In genomic region chr5:19400738-19401408, GRCm38 (mm10) we compare ENCODE assay signal across 8 mouse cellular contexts.
DNase-seq lines count a peak whose midpoint lies in the region; ATAC-seq and TF ChIP-seq lines count a peak whose summit lies in the region.

No protein-coding gene starts in this region.

- TF ChIP-seq POLR2A in thymus, adult 2 months (IDR thresholded peaks at IDR 0.05; ENCODE audit: control insufficient read depth, extremely low read depth, insufficient read depth, low read length, poor library complexity): no peak
- TF ChIP-seq POLR2A in myocyte (IDR thresholded peaks at IDR 0.05; ENCODE audit: insufficient read length, low read depth): no peak

- H3K4me3 ChIP-seq in thymus, adult 2 months (ENCODE audit: control insufficient read depth, insufficient read depth, low read length): no peak overlapping the region
- no peak overlapping the region for H3K4me3 ChIP-seq in forebrain, embryonic 14.5 days (ENCODE audit: low read depth, low read length)
- H3K4me3 ChIP-seq in myocyte: no peak overlapping the region

- DNase-seq in heart, postnatal 10 days: peak; percentile 8 to 22
- DNase-seq in heart, adult 9 months (ENCODE audit: low spot score in 2 of 2): no peak
- peak; percentile 3 for DNase-seq in thymus, postnatal 0 days (ENCODE audit: low spot score)
- no peak for DNase-seq in thymus, adult 2 months
- peak; percentile 69 for DNase-seq in forebrain, embryonic 14.5 days (ENCODE audit: low spot score)

- no peaks in the 10 kb centered on the region for H3K36me3 ChIP-seq in thymus, adult 2 months (ENCODE audit: control insufficient read depth, insufficient read depth, low read length)
- H3K36me3 ChIP-seq in forebrain, embryonic 14.5 days (ENCODE audit: control insufficient read depth, insufficient read depth, low read length): no peaks in the 10 kb centered on the region
- H3K36me3 ChIP-seq in myocyte (ENCODE audit: control insufficient read depth, insufficient read depth): no peaks in the 10 kb centered on the region

- no peaks in the 10 kb centered on the region for H3K79me2 ChIP-seq in myocyte (ENCODE audit: control insufficient read depth, insufficient read depth)

- no peak overlapping the region for H3K4me2 ChIP-seq in forebrain, embryonic 14.5 days (ENCODE audit: low read length)
- H3K4me2 ChIP-seq in myocyte (ENCODE audit: low read depth): no peak overlapping the region

- H3K27me3 ChIP-seq in thymus, adult 2 months (ENCODE audit: control insufficient read depth, insufficient read depth, low read length): no peaks in the 10 kb centered on the region
- H3K27me3 ChIP-seq in forebrain, embryonic 14.5 days (replicated peaks; ENCODE audit: control insufficient read depth, insufficient read depth, low read length): no peaks in the 10 kb centered on the region
- H3K27me3 ChIP-seq in myocyte (ENCODE audit: control insufficient read depth, insufficient read depth, insufficient read length): no peaks in the 10 kb centered on the region

- H3K27ac ChIP-seq in thymus, adult 2 months (ENCODE audit: control insufficient read depth, insufficient read depth, low read length): no peak overlapping the region
- no peak overlapping the region for H3K27ac ChIP-seq in forebrain, embryonic 14.5 days (ENCODE audit: low read depth, low read length)

- no peaks in the 10 kb centered on the region for H3K9me3 ChIP-seq in forebrain, embryonic 14.5 days (replicated peaks; ENCODE audit: control insufficient read depth, low read length)

- ATAC-seq in forebrain, embryonic 14.5 days: peak; percentile 86
- ATAC-seq in monocyte, adult 5-6 weeks (replicated peaks; ENCODE audit: insufficient number of reproducible peaks, low FRiP score, low TSS enrichment, poor library complexity, severe bottlenecking): no peak
- ATAC-seq in erythroblast, adult 5-6 weeks (replicated peaks; ENCODE audit: low FRiP score, poor library complexity, severe bottlenecking): no peak

- no peak overlapping the region for H3ac ChIP-seq in myocyte (ENCODE audit: control insufficient read depth, insufficient read length)

- H3K9ac ChIP-seq in forebrain, embryonic 14.5 days (ENCODE audit: low read length): no peak overlapping the region

- WGBS in thymus, adult 2 months: 51% methylated on average over 5 of the region's 5 CpGs
- WGBS in forebrain, embryonic 14.5 days: 47% methylated on average over 5 of the region's 5 CpGs

- H3K4me1 ChIP-seq in thymus, adult 2 months (replicated peaks; ENCODE audit: control insufficient read depth, insufficient read depth, low read length): no peaks in the 10 kb centered on the region
- no peaks in the 10 kb centered on the region for H3K4me1 ChIP-seq in forebrain, embryonic 14.5 days (ENCODE audit: control insufficient read depth, insufficient read depth, low read length)

- no peak for TF ChIP-seq CTCF in thymus, adult 2 months (IDR thresholded peaks at IDR 0.05; ENCODE audit: borderline replicate concordance, control insufficient read depth, extremely low read depth, insufficient read depth, low read length, poor library complexity)

- intact Hi-C loops in heart, postnatal 10 days (cut with DNase I): loop anchor here (1.0 to 2.0 kb wide), 2 partner anchors 484 to 928 kb away; no protein-coding TSS in a partner anchor

TF ChIP-seq in myocyte, 11 proteins besides CTCF, POLR2A, EP300 and RAD21:
- TF ChIP-seq CEBPB (IDR thresholded peaks at IDR 0.05; ENCODE audit: insufficient read depth, poor library complexity, severe bottlenecking) (peak; percentile 55; the same call in 1 of the 2 replicates), MYOG (IDR thresholded peaks at IDR 0.05; ENCODE audit: control insufficient read depth in 1 of 3, insufficient read depth in 1 of 3, insufficient read length in 2 of 3, low read depth in 2 of 3) (no peak)
TF ChIP-seq in myocyte: peak in this region for 1.

Comparison
In these comparisons a context has a peak if more than half of its experiments do, and no peak if none do; other contexts are left out.
1. DNase-seq: peak in heart, postnatal 10 days (2 of 2), thymus, postnatal 0 days (single experiment) and forebrain, embryonic 14.5 days (single experiment); none in heart, adult 9 months (0 of 2) and thymus, adult 2 months (single experiment).